Mouse (Mus musculus) MEL (cell line): ENCODE results near the gene Igsf21. TPM values are rescaled to one million over a fixed set of nuclear protein-coding genes. Genes with fewer than 3 reads are reported as not detected.

ENCODE experiments used
- DNase-seq: peaks from one replicate; pipeline ENCODE4 v3.0.0; 2011; ENCODE audit warnings: low read depth, low spot score
- H3K27ac ChIP-seq: 2 replicates; pipeline ENCODE4 v1.5.1; 2012; ENCODE audit warnings: low read depth, mild to moderate bottlenecking, control low read depth, low read length, moderate library complexity; ENCODE audit not compliant: control insufficient read depth
- H3K27me3 ChIP-seq, 2 experiments: fragments of 150-350 bp in 1 of 2; sonication (generic) in 1 of 2; 2 replicates each; pipeline ENCODE4 v1.6.1; 2012; ENCODE audit warnings: low read length in 2 of 2, mild to moderate bottlenecking in 2 of 2, improper control_type of control experiment in 1 of 2, moderate library complexity in 1 of 2; ENCODE audit not compliant: insufficient read depth in 2 of 2, control insufficient read depth in 1 of 2
- H3K36me3 ChIP-seq, 2 experiments: 2 replicates each; pipeline ENCODE4 v1.6.1; 2012 to 2014; ENCODE audit warnings: low read length in 2 of 2, improper control_type of control experiment in 1 of 2, inconsistent platforms in 1 of 2, mild to moderate bottlenecking in 1 of 2; ENCODE audit not compliant: insufficient read depth in 2 of 2, control insufficient read depth in 1 of 2
- H3K4me1 ChIP-seq, 2 experiments: fragments of 150-350 bp in 1 of 2; sonication (generic) in 1 of 2; 2 replicates each; pipeline ENCODE4 v1.6.1; 2012; ENCODE audit warnings: low read length in 2 of 2, improper control_type of control experiment in 1 of 2, mild to moderate bottlenecking in 1 of 2; ENCODE audit not compliant: insufficient read depth in 2 of 2, control insufficient read depth in 1 of 2
- H3K4me3 ChIP-seq, 2 experiments: fragments of 150-350 bp in 1 of 2; sonication (generic) in 1 of 2; 2 replicates each; pipeline ENCODE4 v1.5.1; 2012; ENCODE audit warnings: low read depth in 2 of 2, low read length in 2 of 2, mild to moderate bottlenecking in 2 of 2, moderate library complexity in 2 of 2, control low read depth in 1 of 2, improper control_type of control experiment in 1 of 2; ENCODE audit not compliant: control insufficient read depth in 1 of 2, insufficient read depth in 1 of 2
- H3K79me2 ChIP-seq: 2 replicates; pipeline ENCODE4 v1.6.1; 2012; ENCODE audit warnings: mild to moderate bottlenecking, low read length, moderate library complexity; ENCODE audit not compliant: control insufficient read depth, poor library complexity, insufficient read depth
- H3K9ac ChIP-seq: 2 replicates; pipeline ENCODE4 v1.6.1; 2012; ENCODE audit warnings: low read depth, mild to moderate bottlenecking, control low read depth, low read length, moderate library complexity; ENCODE audit not compliant: control insufficient read depth, poor library complexity, severe bottlenecking
- H3K9me3 ChIP-seq: fragments of 150-350 bp; sonication (generic); replicated peaks from 2 replicates; pipeline ENCODE4 v1.6.1; 2012; ENCODE audit warnings: mild to moderate bottlenecking, low read length, improper control_type of control experiment, moderate library complexity; ENCODE audit not compliant: insufficient read depth
- CHD2 ChIP-seq: IDR thresholded peaks from 2 replicates; pipeline ENCODE4 v1.6.1; 2011; ENCODE audit warnings: low read length, improper control_type of control experiment
- CTCF ChIP-seq, 3 experiments: IDR thresholded peaks in 2 of 3; conservative IDR thresholded peaks in 1 of 3; 2 replicates each; pipeline ENCODE4 v1.5.1; 2011 to 2012; ENCODE audit warnings: low read length in 3 of 3, low read depth in 2 of 3, mild to moderate bottlenecking in 2 of 3, improper control_type of control experiment in 1 of 3, inconsistent platforms in 1 of 3, mixed read lengths in 1 of 3, moderate library complexity in 1 of 3; ENCODE audit not compliant: control insufficient read depth in 1 of 3, insufficient read depth in 1 of 3, poor library complexity in 1 of 3, severe bottlenecking in 1 of 3
- E2F4 ChIP-seq: IDR thresholded peaks from 2 replicates; pipeline ENCODE4 v1.6.1; 2011; ENCODE audit warnings: low read depth, low read length, improper control_type of control experiment, borderline replicate concordance
- ELF1 ChIP-seq: IDR thresholded peaks from 2 replicates; pipeline ENCODE4 v1.6.1; 2014; ENCODE audit warnings: low read depth, mild to moderate bottlenecking, inconsistent platforms, low read length, improper control_type of control experiment, moderate library complexity
- EP300 ChIP-seq, 2 experiments: IDR thresholded peaks; 2 replicates each; pipeline ENCODE4 v1.6.1; 2011; ENCODE audit warnings: improper control_type of control experiment in 2 of 2, low read length in 2 of 2, low read depth in 1 of 2, mild to moderate bottlenecking in 1 of 2
- GATA1 ChIP-seq: IDR thresholded peaks from 2 replicates; pipeline ENCODE4 v1.6.1; 2011; ENCODE audit warnings: low read depth, low read length, improper control_type of control experiment
- HCFC1 ChIP-seq: IDR thresholded peaks from 2 replicates; pipeline ENCODE4 v1.6.1; 2012; ENCODE audit warnings: low read depth, mild to moderate bottlenecking, inconsistent platforms, low read length, improper control_type of control experiment, moderate library complexity
- KAT2A ChIP-seq: conservative IDR thresholded peaks from 2 replicates; pipeline ENCODE4 v1.6.1; 2012; ENCODE audit warnings: low read depth, low read length, improper control_type of control experiment, inconsistent platforms
- MAX ChIP-seq: IDR thresholded peaks from 2 replicates; pipeline ENCODE4 v1.6.1; 2011; ENCODE audit warnings: low read length, improper control_type of control experiment
- MAZ ChIP-seq: IDR thresholded peaks from 2 replicates; pipeline ENCODE4 v1.6.1; 2012; ENCODE audit warnings: low read depth, mild to moderate bottlenecking, inconsistent platforms, low read length, improper control_type of control experiment
- MXI1 ChIP-seq: IDR thresholded peaks from 2 replicates; pipeline ENCODE4 v1.6.1; 2011; ENCODE audit warnings: mild to moderate bottlenecking, low read depth, low read length, improper control_type of control experiment
- NELFE ChIP-seq: IDR thresholded peaks from 2 replicates; pipeline ENCODE4 v1.6.1; 2011; ENCODE audit warnings: low read depth, low read length, improper control_type of control experiment
- NRF1 ChIP-seq: IDR thresholded peaks from 2 replicates; pipeline ENCODE4 v1.6.1; 2014; ENCODE audit warnings: low read depth, mild to moderate bottlenecking, inconsistent platforms, low read length, improper control_type of control experiment, moderate library complexity; ENCODE audit not compliant: poor library complexity, insufficient read depth, severe bottlenecking
- POLR2A ChIP-seq, 2 experiments: IDR thresholded peaks; 2 replicates each; pipeline ENCODE4 v1.6.1; 2011 to 2012; ENCODE audit warnings: low read length in 2 of 2, mild to moderate bottlenecking in 2 of 2, control low read depth in 1 of 2, improper control_type of control experiment in 1 of 2, low read depth in 1 of 2, moderate library complexity in 1 of 2; ENCODE audit not compliant: control insufficient read depth in 1 of 2, insufficient read depth in 1 of 2, poor library complexity in 1 of 2
- RAD21 ChIP-seq: IDR thresholded peaks from 2 replicates; pipeline ENCODE4 v1.6.1; 2011; ENCODE audit warnings: mild to moderate bottlenecking, low read depth, low read length, improper control_type of control experiment
- RCOR1 ChIP-seq: IDR thresholded peaks from 2 replicates; pipeline ENCODE4 v1.6.1; 2012; ENCODE audit warnings: low read depth, mild to moderate bottlenecking, inconsistent platforms, low read length, improper control_type of control experiment
- TAL1 ChIP-seq: IDR thresholded peaks from 2 replicates; pipeline ENCODE4 v1.6.1; 2012; ENCODE audit warnings: mild to moderate bottlenecking, inconsistent platforms, low read length, moderate library complexity, mixed read lengths
- TBP ChIP-seq: IDR thresholded peaks from 2 replicates; pipeline ENCODE4 v1.8.0; 2011; ENCODE audit warnings: low read depth, low read length, improper control_type of control experiment
- TCF12 ChIP-seq: IDR thresholded peaks from 2 replicates; pipeline ENCODE4 v1.6.1; 2014; ENCODE audit warnings: low read depth, mild to moderate bottlenecking, inconsistent platforms, low read length, improper control_type of control experiment, moderate library complexity
- UBTF ChIP-seq: IDR thresholded peaks from 2 replicates; pipeline ENCODE4 v1.6.1; 2012; ENCODE audit warnings: low read depth, mild to moderate bottlenecking, inconsistent platforms, low read length, improper control_type of control experiment, moderate library complexity, borderline replicate concordance; ENCODE audit not compliant: insufficient read depth
- USF2 ChIP-seq, 2 experiments: IDR thresholded peaks; 2 replicates each; pipeline ENCODE4 v1.6.1; 2011 to 2012; ENCODE audit warnings: improper control_type of control experiment in 2 of 2, low read length in 2 of 2, borderline replicate concordance in 1 of 2, inconsistent platforms in 1 of 2, low read depth in 1 of 2, mild to moderate bottlenecking in 1 of 2; ENCODE audit not compliant: insufficient read depth in 1 of 2
- ZC3H11A ChIP-seq: IDR thresholded peaks from 2 replicates; pipeline ENCODE4 v1.6.1; 2012; ENCODE audit warnings: low read depth, mild to moderate bottlenecking, inconsistent platforms, low read length, improper control_type of control experiment
- ZKSCAN1 ChIP-seq: IDR thresholded peaks from 2 replicates; pipeline ENCODE4 v1.6.1; 2012; ENCODE audit warnings: low read depth, mild to moderate bottlenecking, inconsistent platforms, low read length, improper control_type of control experiment, moderate library complexity
- ZMIZ1 ChIP-seq: IDR thresholded peaks from 2 replicates; pipeline ENCODE4 v1.6.1; 2012; ENCODE audit warnings: low read depth, mild to moderate bottlenecking, inconsistent platforms, low read length, improper control_type of control experiment, moderate library complexity
- ZNF384 ChIP-seq: IDR thresholded peaks from 2 replicates; pipeline ENCODE4 v1.6.1; 2012; ENCODE audit warnings: low read depth, mild to moderate bottlenecking, inconsistent platforms, low read length, improper control_type of control experiment
- polyA plus RNA-seq, 2 experiments: library from polyadenylated mRNA; stranded (reverse) in 1 of 2; unstranded in 1 of 2; fragments of >175 nt in 1 of 2; fragments of >200 nt in 1 of 2; gene quantifications; 2 replicates each; pipeline versions ENCODE4 v1.2.1 to v1.2.4; 2012; ENCODE audit warnings: low replicate concordance in 2 of 2, low read depth in 1 of 2; ENCODE audit not compliant: insufficient read length in 2 of 2, insufficient read depth in 1 of 2, missing spikeins in 1 of 2
- total RNA-seq: library from RNA; depleted of rRNA; stranded (reverse); fragments of 300-350 nt; gene quantifications from 2 replicates; pipeline ENCODE4 v1.2.3, GENCODE M21; 2012

Igsf21 gene
- total and polyA plus RNA-seq, 3 experiments = not detected

DNA sequence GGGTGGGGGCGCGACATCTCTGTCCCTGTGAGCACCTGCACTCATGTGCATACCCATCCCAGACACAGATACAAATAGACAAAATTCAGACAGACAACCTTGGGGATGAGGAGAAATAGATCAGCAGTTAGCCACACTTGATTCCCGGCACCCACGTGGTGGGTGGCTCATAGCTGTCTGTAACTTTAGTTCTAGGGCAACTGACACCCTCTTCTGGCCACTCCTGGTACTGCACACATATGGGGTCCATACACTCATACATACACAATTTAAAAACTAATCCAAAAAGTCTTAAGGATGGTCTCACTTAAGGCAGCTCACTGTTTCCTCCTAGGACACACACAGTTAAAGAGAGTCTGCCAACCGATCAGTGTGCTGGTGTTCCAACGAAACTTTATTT is 178.1 kb downstream of the Igsf21 start:
- H3K4me3 ChIP-seq = no peak overlapping the region
- no peak for DNase-seq
- no peaks in the 10 kb centered on the region for H3K27me3 ChIP-seq
- H3K79me2 ChIP-seq = no peaks in the 10 kb centered on the region
- H3K9ac ChIP-seq = no peak overlapping the region
- H3K9me3 ChIP-seq = no peaks in the 10 kb centered on the region; the same call in 1 of the 2 replicates
- no peak for TF ChIP-seq ZC3H11A
- no peak for TF ChIP-seq GATA1
- no peak for TF ChIP-seq TAL1
- no peak for TF ChIP-seq MXI1
- no peak for TF ChIP-seq RAD21
- TF ChIP-seq RCOR1 = no peak
- no peak for TF ChIP-seq NELFE
- TF ChIP-seq MAX = no peak
- no peak for TF ChIP-seq ZKSCAN1
- TF ChIP-seq UBTF = no peak
- no peak for TF ChIP-seq ZMIZ1
- TF ChIP-seq NRF1 = no peak
- H3K4me1 ChIP-seq = no peaks in the 10 kb centered on the region
- no peaks in the 10 kb centered on the region for H3K36me3 ChIP-seq
- no peak overlapping the region for H3K27ac ChIP-seq

- TF ChIP-seq ZMIZ1 (no peak), MAZ (no peak), GATA1 (no peak), TBP (no peak), RAD21 (no peak), E2F4 (no peak), RCOR1 (no peak), ZNF384 (no peak), USF2 (IDR thresholded peaks at IDR 0.05; ENCODE audit: borderline replicate concordance in 1 of 2, insufficient read depth in 1 of 2, low read depth in 1 of 2, low read length in 2 of 2) (no peak), CHD2 (no peak), KAT2A (no peak), MXI1 (no peak), HCFC1 (no peak), POLR2A (IDR thresholded peaks at IDR 0.05; ENCODE audit: control insufficient read depth in 1 of 2, insufficient read depth in 1 of 2, low read depth in 1 of 2, low read length in 2 of 2, poor library complexity in 1 of 2) (no peak), TCF12 (no peak), ELF1 (no peak), ZKSCAN1 (no peak), CTCF (IDR thresholded peaks at IDR 0.05 in 2 of 3, conservative IDR thresholded peaks at IDR 0.05 in 1 of 3; ENCODE audit: control insufficient read depth in 1 of 3, insufficient read depth in 1 of 3, low read depth in 2 of 3, low read length in 3 of 3, poor library complexity in 1 of 3, severe bottlenecking in 1 of 3) (no peak), EP300 (IDR thresholded peaks at IDR 0.05; ENCODE audit: low read depth in 1 of 2, low read length in 2 of 2) (no peak), NRF1 (no peak)
- Histone ChIP-seq H3K79me2 (no peaks in the 10 kb centered on the region), H3K4me3 (no peak overlapping the region), H3K4me1 (no peaks in the 10 kb centered on the region), H3K27me3 (no peaks in the 10 kb centered on the region), H3K36me3 (no peaks in the 10 kb centered on the region), H3K9ac (no peak overlapping the region), H3K9me3 (no peaks in the 10 kb centered on the region; the same call in 1 of the 2 replicates), H3K27ac (no peak overlapping the region)
- no peak for DNase-seq
Measured at GRCm38 (mm10) chr4:140066011-140066410, 180.6 kb downstream of the Igsf21 start.
